Mouse (Mus musculus) embryonic facial prominence, embryonic 11.5 days (tissue): ENCODE data around the gene Ptges3. TPM values are rescaled to one million over a fixed set of nuclear protein-coding genes. Genes with fewer than 3 reads are reported as not detected.

Source experiments
- ATAC-seq: fragments of 200-750 bp; cut with Nextera tagmentation; replicated peaks from 2 replicates; pipeline ENCODE4 v1.8.0; 2017; ENCODE audit warnings: low read depth; ENCODE audit not compliant: insufficient number of reproducible peaks, low FRiP score, low TSS enrichment
- DNase-seq: peaks from one replicate; pipeline ENCODE4 v3.0.0-alpha.2; 2015; ENCODE audit warnings: low spot score
- H3K27ac ChIP-seq: fragments of 300-500 bp; sonication (generic); replicated peaks from 2 replicates; pipeline ENCODE4 v1.5.1; 2014; ENCODE audit warnings: mild to moderate bottlenecking, low read depth, low read length, control low read depth
- H3K27me3 ChIP-seq: fragments of 300-500 bp; sonication (generic); 2 replicates; pipeline ENCODE4 v1.6.1; 2014; ENCODE audit warnings: mild to moderate bottlenecking, low read length, moderate library complexity, mixed read lengths; ENCODE audit not compliant: control insufficient read depth, insufficient read depth
- H3K36me3 ChIP-seq: fragments of 300-500 bp; sonication (generic); replicated peaks from 2 replicates; pipeline ENCODE4 v1.6.1; 2014; ENCODE audit warnings: low read depth, mild to moderate bottlenecking, low read length, moderate library complexity, mixed read lengths; ENCODE audit not compliant: control insufficient read depth, insufficient read depth
- H3K4me1 ChIP-seq: fragments of 300-500 bp; sonication (generic); 2 replicates; pipeline ENCODE4 v1.6.1; 2014; ENCODE audit warnings: low read length, mixed read lengths; ENCODE audit not compliant: control insufficient read depth, insufficient read depth
- H3K4me2 ChIP-seq: fragments of 300-500 bp; sonication (generic); 2 replicates; pipeline ENCODE4 v1.6.1; 2014; ENCODE audit warnings: low read depth, mild to moderate bottlenecking, control low read depth, low read length, moderate library complexity
- H3K4me3 ChIP-seq: fragments of 300-500 bp; sonication (generic); 2 replicates; pipeline ENCODE4 v1.5.1; 2014; ENCODE audit warnings: low read depth, low read length, control low read depth
- H3K9ac ChIP-seq: fragments of 300-500 bp; sonication (generic); replicated peaks from 2 replicates; pipeline ENCODE4 v1.6.1; 2014; ENCODE audit warnings: mild to moderate bottlenecking, control low read depth, low read length
- H3K9me3 ChIP-seq: fragments of 300-500 bp; sonication (generic); replicated peaks from 2 replicates; pipeline ENCODE4 v1.6.1; 2016; ENCODE audit warnings: mild to moderate bottlenecking, low read length, inconsistent platforms, mixed read lengths; ENCODE audit not compliant: control insufficient read depth
- WGBS: fragments of 180-500 bp; shearing (Covaris S2); extraction: QIAGEN DNeasy Blood & Tissue Kit; methylation state at CpG from one replicate; pipeline ENCODE4 v1.1.7; 2014; 5-methylcytosine and 5-hydroxymethylcytosine counted together
- polyA plus RNA-seq: library from polyadenylated mRNA; unstranded; fragments of >200 nt; fragmentation: Nextera tagmentation; extraction: Ambion mirVana; gene quantifications from 2 replicates; pipeline ENCODE4 v1.2.1, GENCODE M21; 2014

Ptges3 gene
- polyA plus RNA-seq, 1 experiment from 2014 or later, result 733 TPM

DNA sequence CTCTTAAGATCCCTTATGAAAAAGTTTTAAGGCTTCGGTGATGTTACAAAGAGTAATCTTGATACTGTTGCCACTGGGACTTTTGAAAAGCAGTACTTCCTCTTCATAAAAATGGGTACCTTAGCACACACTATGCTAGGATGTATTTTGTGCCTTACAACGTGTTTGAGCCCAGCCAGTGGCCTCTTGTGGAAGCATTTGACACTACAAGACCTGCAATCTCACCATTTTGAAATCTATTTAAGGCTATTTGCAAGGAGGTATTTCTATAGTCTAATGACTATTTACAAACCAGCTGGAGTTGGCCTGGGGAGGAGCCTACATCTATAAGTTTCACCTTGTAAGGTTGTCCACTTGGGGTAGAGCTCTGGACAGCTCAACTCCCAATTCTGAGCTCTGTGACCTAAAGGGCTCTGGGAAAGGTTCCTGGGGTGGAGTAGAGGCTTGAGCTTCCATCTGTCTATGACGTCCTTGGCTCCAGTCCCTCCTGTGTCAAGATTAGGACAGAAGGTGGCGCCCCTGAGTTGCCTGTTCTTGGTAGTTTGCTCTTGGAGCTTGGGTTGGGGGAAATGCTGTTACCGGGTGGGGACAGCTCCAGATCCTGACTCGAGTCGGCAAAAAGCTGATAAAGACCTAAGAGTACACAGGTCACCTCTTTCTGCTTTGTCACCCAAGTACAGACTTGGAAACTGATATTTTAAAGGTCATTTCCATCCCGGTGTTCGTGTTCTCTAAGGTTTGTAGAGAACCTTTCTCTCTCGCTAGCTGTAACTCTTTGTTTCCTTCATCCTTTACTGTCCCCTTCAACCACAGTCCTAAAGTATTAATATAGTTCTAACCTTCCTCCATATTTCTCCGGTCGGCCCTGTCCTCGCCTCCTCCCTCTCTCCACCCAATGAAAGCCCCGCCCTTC is 32.2 kb downstream of the Ptges3 start:
- Histone ChIP-seq H3K27ac (no peak overlapping the region; the same call in 1 of the 2 replicates), H3K4me2 (peak overlapping the region; percentile 92), H3K27me3 (no peaks in the 10 kb centered on the region), H3K9ac (peak overlapping the region; percentile 29; the same call in 1 of the 2 replicates), H3K9me3 (no peaks in the 10 kb centered on the region), H3K4me1 (peaks cover 7% of the 10 kb centered on the region), H3K4me3 (peak overlapping the region; percentile 81), H3K36me3 (peaks cover 11% of the 10 kb centered on the region; the same call in 1 of the 2 replicates)
- 0 out of 2 replicates have a peak, but pooled peaks have one; percentile 22 for ATAC-seq
- DNase-seq, result peak; percentile 92
- 8% methylated on average over 14 of the region's 14 CpGs for WGBS

DNA sequence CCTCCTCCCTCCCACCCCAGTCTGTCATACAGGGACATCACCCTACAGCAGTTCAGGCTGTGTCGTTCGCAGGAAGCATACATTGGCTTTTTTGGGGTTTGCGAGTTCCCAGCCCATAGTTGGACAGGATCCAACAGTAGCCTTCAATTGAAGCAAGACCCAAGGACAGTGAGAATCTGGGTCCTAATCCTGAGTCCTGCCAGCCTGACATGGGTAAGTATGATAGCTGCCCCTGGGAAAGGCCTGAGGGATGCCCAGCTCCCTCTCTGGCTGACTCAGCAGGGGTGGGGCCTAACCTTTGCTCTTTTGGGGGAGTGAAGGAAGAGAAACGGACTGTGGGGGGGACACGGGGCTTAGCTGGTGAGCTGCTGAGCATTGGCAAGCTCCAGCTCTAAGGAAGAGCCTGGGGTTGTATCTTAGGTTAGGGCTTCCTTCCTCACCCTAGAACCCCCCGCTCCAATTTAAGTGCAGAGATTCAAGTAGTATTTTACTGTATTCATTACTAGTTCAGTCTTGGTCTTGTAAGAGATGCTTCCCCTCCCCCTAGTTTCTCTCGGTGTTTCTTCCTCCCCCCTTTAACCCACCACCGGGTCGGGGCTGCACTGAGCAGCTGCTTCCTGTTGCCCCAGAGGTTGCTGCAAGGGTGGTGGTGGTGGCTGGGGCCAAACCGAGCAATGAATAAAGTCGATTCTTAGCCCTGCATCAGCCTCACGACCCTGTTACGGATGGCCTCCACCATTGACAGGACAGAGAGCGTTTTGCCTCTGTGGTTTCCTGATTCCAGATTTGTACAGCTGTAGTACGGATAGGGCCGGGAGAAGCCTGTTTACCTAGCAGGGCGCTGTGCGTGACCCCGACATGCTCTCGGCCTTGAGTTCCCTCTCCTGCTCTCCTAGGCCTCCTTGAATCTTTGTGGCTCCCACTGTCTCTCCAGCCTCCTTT is 33.1 kb downstream of the Ptges3 start, which contains the start of gene Baz2a:
Baz2a (plus strand) TSS at position 14 of the 942 bp plus-strand sequence.
- WGBS, result under 1% methylated on average over 20 of the region's 20 CpGs
- Histone ChIP-seq H3K4me2 (peak within 1 kb of the TSS; percentile 92), H3K4me3 (peak within 1 kb of the TSS; percentile 81), H3K9me3 (no peaks in the 10 kb centered on the region), H3K36me3 (peaks cover 11% of the 10 kb centered on the region; the same call in 1 of the 2 replicates), H3K9ac (peak within 1 kb of the TSS; percentile 82), H3K27ac (peak within 1 kb of the TSS; percentile 86), H3K27me3 (no peaks in the 10 kb centered on the region), H3K4me1 (peaks cover 7% of the 10 kb centered on the region)
- ATAC-seq (peak; percentile 5), DNase-seq (peak; percentile 53)

DNA sequence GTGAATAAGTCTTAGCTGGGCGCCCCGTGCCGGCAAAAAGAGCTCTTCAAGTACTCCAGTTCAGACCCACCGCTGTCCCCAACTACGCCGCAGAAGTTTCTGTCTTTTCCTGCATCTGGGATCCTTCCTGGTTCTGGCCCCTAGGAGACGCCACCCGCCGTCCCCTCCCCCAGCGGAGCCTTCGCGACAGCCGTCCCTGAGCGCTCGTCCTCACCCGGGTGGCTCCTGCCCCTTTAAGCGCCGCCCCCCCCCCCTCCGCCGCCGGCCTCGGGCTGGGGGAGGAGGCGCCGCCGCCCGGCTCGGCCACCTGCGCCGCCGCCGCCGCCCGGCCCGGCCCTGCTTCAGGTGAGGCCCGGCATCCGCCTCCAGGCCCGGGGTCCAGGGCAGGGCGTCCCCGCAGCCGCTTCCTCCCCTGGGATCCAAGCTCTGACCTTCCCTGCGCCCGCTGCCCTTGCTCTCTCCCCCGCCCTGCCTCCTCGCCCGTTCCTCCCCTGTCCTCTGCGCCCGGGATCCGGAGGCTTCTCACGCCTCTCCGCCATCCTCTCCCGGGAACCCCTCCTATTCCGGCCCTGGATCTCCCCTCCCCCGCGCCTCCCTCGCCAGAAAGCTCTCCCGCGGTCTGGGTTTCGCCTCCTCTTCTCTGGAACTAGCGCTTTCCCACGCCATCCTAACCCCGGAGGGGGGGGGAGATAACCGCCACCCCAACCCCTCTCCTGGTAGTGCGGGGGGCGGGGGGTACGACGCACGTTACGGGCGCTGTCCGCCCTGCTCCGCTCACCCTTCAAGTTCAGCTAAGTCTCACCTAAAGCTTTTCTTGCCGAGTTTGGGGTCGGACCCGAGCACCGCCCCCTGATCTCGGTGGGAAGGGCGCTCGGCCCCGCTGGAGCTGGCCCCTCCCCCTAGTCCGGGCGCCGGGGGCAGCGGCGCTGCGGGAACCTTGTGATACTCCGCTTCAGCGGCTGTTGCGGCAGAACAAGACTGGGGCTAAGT is 34.0 kb downstream of the Ptges3 start:
- under 1% methylated on average over 62 of the region's 88 CpGs for WGBS
- Histone ChIP-seq H3K9ac (peak overlapping the region; percentile 82), H3K4me2 (peak overlapping the region; percentile 92), H3K27me3 (no peaks in the 10 kb centered on the region), H3K36me3 (peaks cover 8% of the 10 kb centered on the region; the same call in 1 of the 2 replicates), H3K4me1 (peaks cover 7% of the 10 kb centered on the region), H3K9me3 (no peaks in the 10 kb centered on the region), H3K4me3 (peak overlapping the region; percentile 81), H3K27ac (peak overlapping the region; percentile 86)
- ATAC-seq (peak; percentile 25), DNase-seq (peak; percentile 80)

DNA sequence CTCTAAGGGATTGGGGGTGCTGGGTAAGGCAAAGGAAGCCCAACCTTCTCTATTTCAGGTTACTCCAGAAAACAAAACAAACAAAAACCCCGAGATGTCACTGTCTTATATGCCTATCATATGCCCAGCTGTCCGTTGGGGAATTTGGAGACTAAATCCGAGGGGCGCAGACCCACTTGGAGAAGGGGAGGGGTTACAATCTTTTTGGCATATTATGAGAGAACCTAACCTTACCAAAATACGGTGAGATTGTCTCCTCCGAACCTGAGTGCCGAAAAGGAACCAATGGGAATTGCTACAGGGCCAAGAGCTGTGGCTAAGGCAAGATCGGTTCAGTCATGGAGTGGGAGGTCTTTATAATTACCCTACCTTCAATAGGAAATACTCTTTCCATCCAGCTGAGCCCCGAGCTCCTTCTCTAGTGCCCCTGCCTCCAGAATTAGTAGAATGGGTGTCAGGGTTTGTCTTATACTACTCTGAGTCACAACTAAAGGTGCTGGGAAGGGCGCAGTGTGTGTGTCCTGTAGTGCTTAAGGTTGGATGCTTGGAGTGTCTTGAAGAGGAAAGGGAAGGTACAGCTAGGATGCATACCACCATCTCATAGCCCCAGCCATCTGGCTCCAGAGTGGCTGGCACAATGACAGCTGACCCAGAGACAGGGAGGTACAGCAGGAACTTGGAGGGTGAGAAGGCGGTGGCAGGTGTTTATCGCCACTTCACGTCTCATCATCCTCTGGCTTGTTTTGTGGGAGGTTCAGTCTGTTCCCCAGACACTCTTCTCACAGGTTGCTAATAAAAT is 34.9 kb downstream of the Ptges3 start:
- Histone ChIP-seq H3K36me3 (peaks cover 1% of the 10 kb centered on the region; the same call in 1 of the 2 replicates), H3K4me1 (peaks cover 7% of the 10 kb centered on the region), H3K27ac (peak overlapping the region; percentile 86; the same call in 1 of the 2 replicates), H3K27me3 (no peaks in the 10 kb centered on the region), H3K9me3 (no peaks in the 10 kb centered on the region), H3K9ac (peak overlapping the region; percentile 82; the same call in 1 of the 2 replicates), H3K4me2 (peak overlapping the region; percentile 92), H3K4me3 (peak overlapping the region; percentile 81)
- WGBS, result 26% methylated on average over 13 of the region's 13 CpGs
- no peak for DNase-seq
- no peak for ATAC-seq

DNA sequence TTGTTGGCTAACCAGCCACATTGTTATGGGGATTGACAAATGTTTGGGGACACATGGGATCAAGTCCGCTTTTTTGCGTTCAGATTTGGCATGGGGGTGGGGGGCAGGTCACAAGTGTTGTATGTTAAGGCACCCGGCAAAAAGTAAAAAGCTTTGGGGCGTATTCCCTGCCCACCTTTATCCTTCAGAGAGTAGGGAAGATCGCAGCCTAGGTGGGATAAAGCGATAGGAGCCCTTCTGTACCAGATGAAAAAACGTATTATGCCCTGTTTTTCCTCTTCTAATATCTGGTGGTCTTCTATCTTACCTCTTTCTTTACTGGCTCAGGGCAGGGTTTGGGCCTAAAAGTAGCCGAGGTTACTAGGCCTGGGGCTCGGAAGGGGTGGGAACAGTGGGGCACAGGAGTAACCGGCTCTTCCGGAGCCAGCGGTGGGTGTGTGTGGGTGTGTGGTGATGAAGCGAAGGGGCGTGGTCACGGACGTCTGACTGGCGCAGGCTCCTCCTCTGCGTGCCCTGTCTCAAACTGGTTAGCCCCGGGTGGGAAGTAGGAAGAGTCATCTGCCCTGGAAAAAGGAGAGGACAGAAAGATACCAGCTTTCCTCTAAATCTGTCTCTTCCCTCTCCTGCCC is 35.7 kb downstream of the Ptges3 start:
- Histone ChIP-seq H3K9me3 (no peaks in the 10 kb centered on the region), H3K4me3 (peak overlapping the region; percentile 7), H3K27ac (no peak overlapping the region), H3K4me1 (peaks cover 7% of the 10 kb centered on the region), H3K9ac (no peak overlapping the region), H3K4me2 (peak overlapping the region; percentile 39), H3K27me3 (no peaks in the 10 kb centered on the region), H3K36me3 (no peaks in the 10 kb centered on the region)
- DNase-seq, result peak; percentile 87
- WGBS, result 11% methylated on average over 19 of the region's 19 CpGs
- peak; percentile 60 for ATAC-seq

DNA sequence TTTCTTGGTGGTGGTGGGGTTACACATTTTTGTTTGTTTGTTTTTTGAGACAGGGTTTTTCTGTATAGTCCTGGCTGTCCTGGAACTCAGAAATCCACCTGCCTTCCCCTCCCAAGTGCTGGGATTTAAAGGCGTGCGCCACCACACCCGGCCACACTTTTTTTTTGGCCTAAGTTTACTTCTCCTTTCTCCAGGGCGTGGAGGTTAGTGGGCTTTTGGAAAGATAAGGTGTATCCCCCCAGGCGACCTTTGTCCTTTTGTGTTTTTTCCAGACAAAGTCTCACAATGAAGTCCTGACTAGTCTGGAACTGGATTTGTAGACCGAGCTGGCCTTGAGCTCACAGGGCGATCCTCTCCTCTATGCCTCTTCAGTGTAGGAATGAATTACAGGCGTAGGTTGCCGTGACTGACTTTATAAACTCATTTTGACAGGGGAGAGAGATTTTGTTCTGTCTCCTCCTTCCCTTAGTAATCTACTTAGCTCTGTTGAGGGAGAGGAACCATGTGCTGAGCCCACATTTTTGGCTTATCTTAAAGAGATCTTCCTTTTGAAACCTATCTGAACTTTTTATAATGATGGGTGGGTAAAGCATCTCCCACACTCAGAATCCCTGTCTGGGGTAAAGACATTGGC is 36.4 kb downstream of the Ptges3 start:
- H3K4me2 ChIP-seq, result no peak overlapping the region; the same call in 1 of the 2 replicates
- H3K9ac ChIP-seq, result no peak overlapping the region
- no peak overlapping the region for H3K27ac ChIP-seq
- ATAC-seq, result no peak
- H3K27me3 ChIP-seq, result no peaks in the 10 kb centered on the region
- DNase-seq, result no peak
- no peaks in the 10 kb centered on the region for H3K9me3 ChIP-seq
- 27% methylated on average over 9 of the region's 9 CpGs for WGBS
- H3K4me3 ChIP-seq, result no peak overlapping the region
- H3K4me1 ChIP-seq, result peaks cover 7% of the 10 kb centered on the region
- H3K36me3 ChIP-seq, result no peaks in the 10 kb centered on the region
